Mouse (Mus musculus): ENCODE data around the gene Trhr2.

GRCm38 (mm10) chr8:122325196-122325595 is 35.4 kb downstream of the Trhr2 start:
- TF ChIP-seq CTCF (IDR thresholded peaks at IDR 0.05; ENCODE audit: control insufficient read depth, insufficient read depth, insufficient replicate concordance, low read depth, low read length) (no peak), POLR2A (IDR thresholded peaks at IDR 0.05; ENCODE audit: control insufficient read depth, low read depth, low read length) (no peak)
